Mouse (Mus musculus) hindbrain, embryonic 11.5 days (tissue): ENCODE measurements around the gene Lce3e. TPM values are rescaled to one million over a fixed set of nuclear protein-coding genes. Genes with fewer than 3 reads are reported as not detected.
A peak's percentile ranks its signal among the peaks of the same experiment; 100 is the strongest.

ENCODE experiments used
- ATAC-seq: fragments of 200-750 bp; cut with Nextera tagmentation; 2 replicates; pipeline ENCODE4 v1.8.0; 2017; ENCODE audit warnings: mild to moderate bottlenecking, moderate TSS enrichment, moderate library complexity; ENCODE audit not compliant: low FRiP score
- DNase-seq: peaks from one replicate; pipeline ENCODE4 v3.0.0-alpha.2; 2015; ENCODE audit warnings: low spot score
- H3K27ac ChIP-seq: fragments of 300-500 bp; sonication (generic); 2 replicates; pipeline ENCODE4 v1.5.1; 2014; ENCODE audit warnings: mild to moderate bottlenecking, low read depth, low read length
- H3K27me3 ChIP-seq: fragments of 300-500 bp; sonication (generic); 2 replicates; pipeline ENCODE4 v1.6.1; 2014; ENCODE audit warnings: mild to moderate bottlenecking, low read length, moderate library complexity, mixed read lengths; ENCODE audit not compliant: control insufficient read depth, insufficient read depth
- H3K36me3 ChIP-seq: fragments of 300-500 bp; sonication (generic); 2 replicates; pipeline ENCODE4 v1.6.1; 2014; ENCODE audit warnings: mild to moderate bottlenecking, low read length, moderate library complexity, mixed read lengths; ENCODE audit not compliant: control insufficient read depth, insufficient read depth
- H3K4me1 ChIP-seq: fragments of 300-500 bp; sonication (generic); replicated peaks from 2 replicates; pipeline ENCODE4 v1.6.1; 2014; ENCODE audit warnings: low read length, mixed read lengths; ENCODE audit not compliant: control insufficient read depth, insufficient read depth
- H3K4me2 ChIP-seq: fragments of 300-500 bp; sonication (generic); replicated peaks from 2 replicates; pipeline ENCODE4 v1.6.1; 2014; ENCODE audit warnings: mild to moderate bottlenecking, low read depth, low read length
- H3K4me3 ChIP-seq: fragments of 300-500 bp; sonication (generic); 2 replicates; pipeline ENCODE4 v1.5.1; 2014; ENCODE audit warnings: low read depth, low read length
- H3K9ac ChIP-seq: fragments of 300-500 bp; sonication (generic); 2 replicates; pipeline ENCODE4 v1.6.1; 2014; ENCODE audit warnings: low read depth, low read length
- H3K9me3 ChIP-seq: fragments of 300-500 bp; sonication (generic); 2 replicates; pipeline ENCODE4 v1.6.1; 2016; ENCODE audit warnings: low read length; ENCODE audit not compliant: control insufficient read depth
- WGBS: fragments of 180-500 bp; shearing (Covaris S2); extraction: QIAGEN DNeasy Blood & Tissue Kit; methylation state at CpG from one replicate; pipeline ENCODE4 v1.1.7; 2014; 5-methylcytosine and 5-hydroxymethylcytosine counted together
- polyA plus RNA-seq: library from polyadenylated mRNA; unstranded; fragments of >200 nt; fragmentation: Nextera tagmentation; extraction: Ambion mirVana; gene quantifications from 2 replicates; pipeline ENCODE4 v1.2.1, GENCODE M21; 2014

Lce3e gene
- polyA plus RNA-seq, 1 experiment from 2014 or later = not detected

- H3K36me3 ChIP-seq = no peaks in the 10 kb centered on the region
- no peak overlapping the region for H3K4me3 ChIP-seq
- no peak overlapping the region for H3K9ac ChIP-seq
- H3K9me3 ChIP-seq = no peaks in the 10 kb centered on the region
- H3K4me1 ChIP-seq = no peaks in the 10 kb centered on the region
- ATAC-seq (no peak), DNase-seq (no peak)
- 84% methylated on average over 3 of the region's 3 CpGs for WGBS
- no peak overlapping the region for H3K4me2 ChIP-seq
- no peaks in the 10 kb centered on the region for H3K27me3 ChIP-seq
- H3K27ac ChIP-seq = no peak overlapping the region
These were observed 33.8 kb downstream of the Lce3e start for GRCm38 (mm10) chr3:93000621-93001020.

- H3K4me1 ChIP-seq = no peaks in the 10 kb centered on the region
- no peaks in the 10 kb centered on the region for H3K27me3 ChIP-seq
- no peaks in the 10 kb centered on the region for H3K9me3 ChIP-seq
- H3K36me3 ChIP-seq = no peaks in the 10 kb centered on the region
- H3K9ac ChIP-seq = no peak overlapping the region
- WGBS = 81% methylated on average over 4 of the region's 4 CpGs
- ATAC-seq (no peak), DNase-seq (no peak)
- no peak overlapping the region for H3K27ac ChIP-seq
- no peak overlapping the region for H3K4me3 ChIP-seq
- H3K4me2 ChIP-seq = no peak overlapping the region
These were observed 36.0 kb downstream of the Lce3e start for GRCm38 (mm10) chr3:93002843-93003242.

GRCm38 (mm10) chr3:93014378-93014801 lies 47.5 kb downstream of the Lce3e start:
- no peaks in the 10 kb centered on the region for H3K36me3 ChIP-seq
- H3K9me3 ChIP-seq = no peaks in the 10 kb centered on the region
- peak; percentile 91 for ATAC-seq
- no peaks in the 10 kb centered on the region for H3K27me3 ChIP-seq
- H3K9ac ChIP-seq = peak overlapping the region; percentile 60
- H3K4me2 ChIP-seq = peak overlapping the region; percentile 60
- H3K4me1 ChIP-seq = no peaks in the 10 kb centered on the region
- DNase-seq = peak; percentile 77
- no peak overlapping the region for H3K27ac ChIP-seq
- H3K4me3 ChIP-seq = peak overlapping the region; percentile 39
- under 1% methylated on average over 24 of the region's 24 CpGs for WGBS

GRCm38 (mm10) chr3:93014871-93015270 lies 48.0 kb downstream of the Lce3e start:
- no peaks in the 10 kb centered on the region for H3K27me3 ChIP-seq
- H3K9me3 ChIP-seq = no peaks in the 10 kb centered on the region
- WGBS = 28% methylated on average over 5 of the region's 5 CpGs
- H3K9ac ChIP-seq = peak overlapping the region; percentile 60; the same call in 1 of the 2 replicates
- H3K27ac ChIP-seq = no peak overlapping the region
- H3K36me3 ChIP-seq = no peaks in the 10 kb centered on the region
- ATAC-seq (peak; percentile 53), DNase-seq (no peak)
- peak overlapping the region; percentile 39 for H3K4me3 ChIP-seq
- no peaks in the 10 kb centered on the region for H3K4me1 ChIP-seq
- peak overlapping the region; percentile 60 for H3K4me2 ChIP-seq

GRCm38 (mm10) chr3:93015460-93016104 lies 48.7 kb downstream of the Lce3e start, which contains the start of gene Crct1:
Gene Crct1, minus strand, starts transcription at chr3:93015687.
- Histone ChIP-seq H3K4me3 (peak within 1 kb of the TSS; percentile 39), H3K4me1 (no peaks in the 10 kb centered on the region), H3K9me3 (no peaks in the 10 kb centered on the region), H3K4me2 (peak within 1 kb of the TSS; percentile 60), H3K27me3 (no peaks in the 10 kb centered on the region), H3K9ac (peak within 1 kb of the TSS; percentile 60), H3K36me3 (no peaks in the 10 kb centered on the region), H3K27ac (no peak within 1 kb of the TSS)
- peak; percentile 27 for DNase-seq
- 22% methylated on average over 3 of the region's 4 CpGs for WGBS
- ATAC-seq = no peak

Other genes with a start within 250 kb of the Lce3e start
- gene Lce1f, start 246.7 kb upstream of the Lce3e start, polyA plus RNA-seq = not detected in 2 replicates
- gene Gm38119, start 228.0 kb upstream of the Lce3e start, polyA plus RNA-seq = not detected in 2 replicates
- not detected in 2 replicates for gene Lce1g, start 214.7 kb upstream of the Lce3e start, polyA plus RNA-seq
- not detected in 2 replicates for gene Lce1h, start 202.0 kb upstream of the Lce3e start, polyA plus RNA-seq
- gene Lce1i, start 188.2 kb upstream of the Lce3e start, polyA plus RNA-seq = not detected in 2 replicates
- not detected in 2 replicates for gene Lce1j, start 176.5 kb upstream of the Lce3e start, polyA plus RNA-seq
- gene Lce1k, start 159.2 kb upstream of the Lce3e start, polyA plus RNA-seq = not detected in 2 replicates
- gene Kprp, start 139.8 kb upstream of the Lce3e start, polyA plus RNA-seq = not detected in 2 replicates
- gene Lce1l, start 115.8 kb upstream of the Lce3e start, polyA plus RNA-seq = not detected in 2 replicates
- not detected in 2 replicates for gene 2310050C09Rik, start 96.8 kb upstream of the Lce3e start, polyA plus RNA-seq
- not detected in 2 replicates for gene Lce3a, start 40.8 kb upstream of the Lce3e start, polyA plus RNA-seq
- not detected in 2 replicates for gene Lce3b, start 34.1 kb upstream of the Lce3e start, polyA plus RNA-seq
- gene Lce3c, start 22.6 kb upstream of the Lce3e start, polyA plus RNA-seq = not detected in 2 replicates
- not detected in 2 replicates for gene Lce3d, start 9.7 kb upstream of the Lce3e start, polyA plus RNA-seq
- gene Lce3f, start 25.2 kb downstream of the Lce3e start, polyA plus RNA-seq = not detected in 2 replicates
- 0.59 and 0.66 TPM in 2 replicates for gene Crct1, start 48.6 kb downstream of the Lce3e start, polyA plus RNA-seq
- not detected in 2 replicates for gene Lce1m, start 52.0 kb downstream of the Lce3e start, polyA plus RNA-seq
- gene Gm4858, start 101.8 kb downstream of the Lce3e start, polyA plus RNA-seq = not detected in 2 replicates
- gene Crnn, start 177.7 kb downstream of the Lce3e start, polyA plus RNA-seq = not detected in 2 replicates
- gene Flg2, start 230.2 kb downstream of the Lce3e start, polyA plus RNA-seq = not detected in 2 replicates